Mouse (Mus musculus): ENCODE results near the gene B4galt4.
A peak's percentile ranks its signal among the peaks of the same experiment; 100 is the strongest.

B4galt4 gene

GRCm38 (mm10) chr16:38729610-38730288 is 12.3 kb upstream of the B4galt4 start:
- no peak for DNase-seq

GRCm38 (mm10) chr16:38730921-38731320 is 11.1 kb upstream of the B4galt4 start:
- no peak for DNase-seq

- no peak for DNase-seq
These were observed 710 bp upstream of the B4galt4 start for GRCm38 (mm10) chr16:38741204-38741903.

GRCm38 (mm10) chr16:38742659-38743131 is 631 bp downstream of the B4galt4 start:
- DNase-seq = no peak

DNA sequence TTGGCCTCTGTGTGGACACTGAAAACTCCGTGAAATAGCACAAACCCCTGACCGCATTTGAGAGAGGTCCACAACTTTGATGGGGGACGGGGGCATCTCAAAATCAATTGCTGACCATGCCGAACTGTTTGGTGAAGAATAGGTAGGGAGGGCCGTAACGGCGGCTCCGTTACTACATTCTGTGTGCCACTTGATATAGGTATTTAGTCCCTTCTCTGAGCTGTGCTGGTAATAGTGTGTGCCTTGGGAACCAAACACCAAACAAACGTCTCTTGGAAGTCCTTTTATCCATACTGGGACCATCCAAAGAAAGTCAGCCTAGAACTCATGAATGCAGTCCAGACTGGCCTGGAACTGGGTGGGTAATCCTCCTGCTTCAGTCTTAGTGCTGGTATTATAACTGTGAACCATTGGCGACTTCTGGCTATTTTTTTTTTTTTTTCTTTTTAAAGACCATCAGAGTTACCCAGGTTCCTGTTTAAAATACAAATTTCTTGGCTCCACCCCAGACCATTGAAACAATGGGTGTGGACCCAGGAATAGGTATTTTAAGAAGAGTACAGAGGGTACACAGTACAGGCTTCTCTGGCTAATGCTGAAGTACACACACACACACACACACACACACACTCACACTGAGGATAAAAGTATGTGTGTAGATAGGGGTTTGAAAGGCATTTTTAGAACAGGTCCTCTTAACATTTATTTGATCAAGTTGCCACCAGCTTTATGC is 2.0 kb downstream of the B4galt4 start:
- no peak for DNase-seq

DNA sequence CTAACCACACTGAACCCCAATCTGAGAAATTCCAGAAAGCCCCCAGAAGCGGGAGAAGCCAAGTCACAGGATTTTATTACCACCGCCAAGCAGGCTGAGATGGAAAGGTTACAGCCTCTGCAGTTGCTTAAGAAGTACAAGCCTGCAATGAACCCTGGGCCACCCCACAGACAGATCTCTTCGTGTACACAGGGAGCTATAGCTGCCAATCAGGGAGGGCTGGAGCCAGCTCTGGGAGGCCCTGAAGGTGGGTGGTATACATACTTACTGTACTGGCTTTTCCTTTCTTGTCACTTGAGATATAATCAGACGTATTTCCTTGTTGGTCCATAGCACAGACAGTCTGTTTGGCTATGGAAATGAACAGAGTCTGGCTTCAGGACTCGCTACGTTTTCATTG is 8.7 kb downstream of the B4galt4 start:
- no peak for DNase-seq

DNA sequence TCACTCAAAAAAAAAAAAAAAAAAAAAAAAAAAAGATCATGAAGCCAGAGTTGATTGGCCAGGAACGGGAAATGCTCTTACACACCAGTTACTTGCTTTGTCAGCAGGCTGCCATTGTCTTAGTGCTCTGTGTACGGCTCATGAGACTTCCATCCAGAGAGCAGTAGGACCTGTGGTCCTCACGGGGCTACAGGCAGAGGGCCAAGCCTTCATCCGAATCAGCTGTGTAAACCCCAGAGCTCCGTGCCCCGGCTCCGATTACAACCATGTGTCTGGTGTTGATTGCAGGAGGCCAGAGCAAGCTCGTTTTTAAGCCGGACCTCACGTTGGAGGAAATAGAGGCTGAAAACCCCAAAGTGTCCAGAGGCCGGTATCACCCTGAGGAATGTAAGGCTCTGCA is 11.6 kb downstream of the B4galt4 start:
- no peak for DNase-seq

- DNase-seq = no peak
These were observed 13.6 kb downstream of the B4galt4 start for GRCm38 (mm10) chr16:38755452-38756176.

DNA sequence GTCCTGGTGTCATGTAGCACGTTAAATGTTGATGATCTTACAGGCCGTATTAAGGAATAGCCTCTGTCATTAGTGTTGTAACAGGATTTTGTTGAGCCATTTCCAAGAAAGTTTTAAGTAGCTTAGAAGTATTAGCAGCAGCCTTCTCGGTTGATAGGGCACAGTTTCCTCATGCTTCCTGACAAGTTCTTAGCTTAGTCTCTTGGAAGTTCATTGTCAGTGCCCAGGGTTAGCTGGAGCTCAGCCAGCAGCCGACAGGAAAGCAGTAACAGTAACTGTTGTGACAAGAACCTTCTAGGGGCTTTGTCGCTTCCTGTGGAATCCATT is 14.1 kb downstream of the B4galt4 start:
- DNase-seq = peak; percentile 38

- no peak for DNase-seq
These were observed 14.5 kb downstream of the B4galt4 start for GRCm38 (mm10) chr16:38756572-38756971.

GRCm38 (mm10) chr16:38757626-38758025 is 15.6 kb downstream of the B4galt4 start:
- DNase-seq = no peak

DNA sequence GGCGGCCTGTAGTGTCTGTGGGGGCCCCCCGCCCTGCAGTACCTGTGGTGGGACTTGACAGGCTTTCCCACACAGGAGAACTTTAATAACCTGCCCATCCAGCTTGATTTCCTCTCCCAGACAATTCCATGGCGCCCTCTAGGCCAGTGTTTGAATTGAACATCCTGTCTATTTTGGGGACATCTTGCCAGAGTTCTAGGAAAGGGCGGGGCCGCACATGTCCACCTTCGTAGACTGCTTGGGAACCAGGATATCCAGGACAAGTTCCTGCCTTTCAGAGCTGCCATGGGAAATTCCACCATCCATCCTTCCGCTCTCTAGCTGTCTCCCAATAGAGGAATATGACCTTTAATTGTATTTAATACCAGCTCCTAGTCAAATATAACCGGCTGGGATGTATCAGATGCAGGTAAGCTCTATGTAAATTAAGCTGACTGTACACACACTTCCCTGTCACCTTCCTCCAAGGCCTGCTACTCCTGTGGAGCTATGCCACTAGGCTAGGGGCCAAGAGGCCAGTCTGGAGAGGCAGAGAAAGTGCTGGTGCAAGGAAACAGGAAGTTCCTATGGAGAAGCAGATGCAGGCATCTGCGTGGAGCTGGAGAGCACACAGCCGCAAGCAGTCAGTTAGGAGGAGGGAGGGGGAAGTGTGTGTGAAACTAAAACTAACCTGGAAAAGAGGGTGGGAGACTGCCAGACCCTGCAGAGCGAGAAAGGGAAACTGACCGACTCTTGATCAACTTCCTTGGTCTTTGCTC is 16.2 kb downstream of the B4galt4 start:
- peak; percentile 65 for DNase-seq

DNA sequence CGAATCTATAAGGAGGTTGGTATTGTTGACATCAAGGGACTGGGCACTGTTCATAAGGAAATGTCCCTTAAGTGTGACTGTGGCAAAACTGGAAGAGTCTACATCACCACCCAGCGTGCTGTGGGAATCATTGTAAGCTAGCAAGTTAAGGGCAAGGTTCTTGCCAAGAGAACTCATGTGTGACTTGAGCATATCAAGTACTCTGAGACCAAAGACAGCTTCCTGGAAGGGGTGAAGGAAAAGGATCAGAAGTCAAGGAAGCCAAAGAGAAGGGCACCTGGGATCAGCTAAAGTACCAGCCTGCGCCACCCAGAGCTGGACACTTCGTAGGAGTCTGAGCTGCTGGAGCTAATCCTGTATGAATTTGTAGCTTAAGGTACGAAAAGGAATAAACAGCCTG is 18.2 kb downstream of the B4galt4 start:
- no peak for DNase-seq

- DNase-seq = no peak
These were observed 18.8 kb downstream of the B4galt4 start for GRCm38 (mm10) chr16:38760834-38761375.

- no peak for DNase-seq
These were observed 19.9 kb downstream of the B4galt4 start for GRCm38 (mm10) chr16:38761972-38762371.

DNA sequence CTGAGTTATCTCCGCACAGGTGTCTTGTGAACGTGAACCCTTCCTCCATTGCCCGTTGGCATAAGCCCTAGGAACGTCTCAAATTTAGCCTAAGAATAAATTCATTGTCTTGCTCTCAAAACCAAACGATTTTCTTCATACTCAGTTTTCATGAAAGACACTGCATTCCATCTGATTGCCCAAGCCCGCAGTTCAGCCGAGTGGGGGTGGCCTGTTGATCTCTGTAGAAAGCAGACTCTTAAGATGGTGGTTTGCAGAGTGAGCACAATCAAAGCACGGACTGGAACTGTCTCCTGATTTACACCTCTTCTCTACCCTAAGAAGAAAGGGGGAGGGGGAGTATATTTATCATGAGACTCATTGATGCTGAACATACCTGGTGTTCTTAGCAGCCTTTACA is 20.3 kb downstream of the B4galt4 start:
- DNase-seq = no peak

GRCm38 (mm10) chr16:38763508-38763907 is 21.4 kb downstream of the B4galt4 start:
- DNase-seq = no peak

- DNase-seq = no peak
These were observed 24.6 kb downstream of the B4galt4 start for GRCm38 (mm10) chr16:38766671-38767070.

DNA sequence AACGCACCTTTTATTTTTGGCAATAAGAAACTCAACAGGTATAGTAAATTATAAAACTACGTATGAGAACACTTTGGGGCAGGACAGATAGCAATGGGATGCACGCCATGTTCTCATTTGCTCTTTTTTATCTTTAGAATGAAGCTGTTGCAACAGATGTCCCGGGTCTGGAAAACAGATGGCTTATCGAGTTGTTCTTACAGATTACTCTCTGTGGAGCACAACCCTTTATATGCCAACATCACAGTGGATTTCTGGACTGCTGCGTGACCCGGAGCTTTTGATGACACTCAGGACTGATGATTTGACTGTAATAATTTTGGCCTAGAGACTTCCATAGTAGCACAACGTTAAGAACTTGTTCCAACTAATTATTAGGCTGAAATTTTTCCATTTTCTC is 25.7 kb downstream of the B4galt4 start:
- DNase-seq = no peak

DNA sequence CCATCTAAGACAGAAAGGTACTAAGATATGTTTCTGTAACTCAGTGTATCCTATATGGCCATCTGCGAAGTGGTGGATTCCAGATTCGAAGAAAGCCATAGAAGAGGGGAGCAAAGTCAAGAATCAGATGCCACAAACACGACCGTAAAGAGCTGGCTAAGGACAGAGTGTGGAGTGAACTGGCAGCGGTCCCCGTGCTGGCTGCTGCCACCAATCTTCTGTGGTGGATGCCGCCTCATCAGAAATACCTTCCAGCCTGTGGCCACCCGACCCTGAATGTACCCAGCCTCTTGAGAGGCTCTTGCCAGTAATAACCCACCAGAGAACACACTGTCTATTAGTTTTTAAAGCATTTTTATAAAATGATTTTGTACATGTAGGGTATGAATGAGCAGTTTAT is 26.3 kb downstream of the B4galt4 start:
- DNase-seq = no peak

DNA sequence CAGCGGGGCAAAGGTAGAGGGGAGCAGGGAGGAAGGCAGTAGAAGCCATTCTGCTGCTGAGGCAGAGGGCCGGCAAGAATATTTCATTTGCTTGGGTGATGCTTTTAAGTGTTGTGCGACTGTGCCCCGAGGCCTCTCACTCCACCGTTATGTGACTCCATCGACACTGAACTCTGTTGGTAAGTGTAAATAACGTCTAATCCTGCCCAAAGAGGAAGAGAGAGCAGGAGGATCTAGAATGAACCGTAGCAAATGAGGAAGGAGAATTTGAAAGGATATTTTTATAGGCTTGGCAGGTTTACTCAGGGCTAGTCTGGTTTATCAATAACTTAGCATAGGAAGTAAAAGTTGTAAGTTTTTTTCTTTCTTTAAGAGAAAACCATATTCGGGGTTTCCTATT is 27.5 kb downstream of the B4galt4 start:
- no peak for DNase-seq

GRCm38 (mm10) chr16:38771145-38771544 is 29.1 kb downstream of the B4galt4 start:
- no peak for DNase-seq
